Mouse (Mus musculus): ENCODE data around the gene Tgfbr3.

Tgfbr3 gene

DNA sequence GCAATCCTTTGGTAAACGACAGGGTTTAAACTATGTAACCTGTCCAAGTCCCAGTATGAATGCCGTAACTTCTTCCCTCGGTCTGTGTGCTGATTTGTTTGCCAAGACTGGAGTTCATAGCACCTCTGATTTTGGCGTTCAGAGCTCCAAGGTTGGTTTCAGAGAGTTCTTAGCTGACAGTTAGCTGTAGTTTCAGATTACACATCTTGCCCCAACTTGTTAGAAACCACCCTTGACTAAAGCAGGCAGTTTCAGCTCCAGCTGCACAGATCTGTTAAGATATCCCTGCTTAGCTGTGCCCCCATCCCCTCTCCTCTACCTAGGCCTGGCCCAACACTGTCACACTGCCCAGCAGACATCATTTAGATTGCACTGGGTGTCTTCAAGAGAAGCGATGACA lies 81.5 kb downstream of the Tgfbr3 start:
- DNase-seq (ENCODE audit: low spot score) = no peak

DNA sequence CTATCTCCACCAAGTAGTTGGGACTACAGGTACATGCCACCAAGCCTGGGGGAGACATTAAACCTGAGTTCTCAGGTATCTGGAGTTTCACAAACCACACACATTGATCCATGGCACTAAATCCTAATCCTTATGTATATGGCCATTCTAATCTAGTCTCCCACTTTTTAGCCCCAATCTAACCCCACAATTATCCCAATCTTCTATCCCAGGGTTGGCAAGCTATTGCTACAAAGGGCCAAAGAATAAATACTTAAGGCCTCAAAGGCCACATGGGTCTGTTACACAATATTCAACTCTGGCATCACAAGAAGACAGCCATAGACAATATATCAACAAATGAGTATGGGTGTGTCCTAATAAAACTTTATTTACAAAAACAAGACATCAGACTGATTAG lies 85.1 kb downstream of the Tgfbr3 start:
- no peak for DNase-seq (ENCODE audit: low spot score)

- DNase-seq (ENCODE audit: low spot score) = no peak
These were observed 86.4 kb downstream of the Tgfbr3 start for GRCm38 (mm10) chr5:107202801-107203559.

- DNase-seq (ENCODE audit: low spot score) = no peak
These were observed 87.8 kb downstream of the Tgfbr3 start for GRCm38 (mm10) chr5:107201509-107202182.

- DNase-seq (ENCODE audit: low spot score) = no peak
These were observed 88.5 kb downstream of the Tgfbr3 start for GRCm38 (mm10) chr5:107200853-107201341.

DNA sequence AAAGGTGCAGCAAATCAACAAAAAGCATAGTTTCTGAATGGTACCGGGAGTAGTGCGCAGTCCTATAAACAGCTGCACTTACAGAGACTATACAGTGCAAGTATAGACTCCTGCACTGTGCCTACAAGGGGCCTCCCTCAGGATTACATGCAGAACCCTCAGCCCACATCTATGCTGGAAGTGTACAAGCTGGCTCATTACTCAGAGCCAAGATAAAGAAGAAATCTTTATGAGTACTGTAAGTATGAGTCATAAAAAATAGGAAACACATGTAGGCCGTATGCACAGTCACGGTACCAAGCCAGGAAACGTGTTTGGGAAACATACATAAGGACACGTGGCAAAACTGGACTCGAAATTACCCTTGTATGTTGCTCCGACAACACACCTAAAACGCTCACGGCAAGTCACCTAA lies 89.2 kb downstream of the Tgfbr3 start:
- peak; percentile 17 for DNase-seq (ENCODE audit: low spot score)

GRCm38 (mm10) chr5:107195751-107196395 lies 93.6 kb downstream of the Tgfbr3 start:
- no peak for DNase-seq (ENCODE audit: low spot score)

GRCm38 (mm10) chr5:107193160-107193559 lies 96.3 kb downstream of the Tgfbr3 start:
- DNase-seq (ENCODE audit: low spot score) = no peak

- no peak for DNase-seq (ENCODE audit: low spot score)
These were observed 97.1 kb downstream of the Tgfbr3 start for GRCm38 (mm10) chr5:107192372-107192771.

GRCm38 (mm10) chr5:107188551-107188950 lies 100.9 kb downstream of the Tgfbr3 start:
- DNase-seq (ENCODE audit: low spot score) = no peak

- no peak for DNase-seq (ENCODE audit: low spot score)
These were observed 103.2 kb downstream of the Tgfbr3 start for GRCm38 (mm10) chr5:107186206-107186605.

DNA sequence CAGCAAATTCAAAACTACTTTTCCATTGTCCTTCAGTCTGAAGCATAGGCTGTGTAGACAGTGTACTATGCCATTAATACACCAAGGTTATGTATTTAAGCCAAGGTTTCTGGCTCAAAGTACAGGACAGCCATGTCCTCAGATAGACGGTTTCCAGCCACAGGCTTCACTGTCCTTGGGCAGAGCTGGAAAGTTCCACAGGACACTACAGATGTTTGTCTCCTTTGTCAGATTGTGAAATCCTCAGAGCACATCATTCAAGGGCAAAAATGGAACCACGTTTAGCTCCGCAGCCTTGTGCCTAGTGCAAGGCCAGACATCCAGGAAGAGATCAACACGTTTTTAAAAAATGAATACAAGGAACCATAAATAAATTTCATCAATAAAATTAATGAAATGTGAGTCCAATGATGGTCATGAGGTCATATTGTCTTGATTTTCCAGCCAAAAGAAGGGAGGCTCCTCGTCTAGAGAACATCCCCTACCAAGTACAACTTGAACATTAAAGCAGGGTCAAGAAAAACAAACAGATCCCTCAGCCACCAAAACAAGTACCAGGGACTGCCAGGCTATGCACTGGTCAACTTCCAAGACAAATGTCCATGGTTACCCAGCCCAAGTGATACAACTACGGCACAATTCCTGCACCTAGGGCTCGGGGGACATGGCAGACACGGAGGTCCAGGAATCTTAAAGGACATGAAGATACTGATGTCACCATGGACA lies 105.1 kb downstream of the Tgfbr3 start:
- no peak for DNase-seq (ENCODE audit: low spot score)

DNA sequence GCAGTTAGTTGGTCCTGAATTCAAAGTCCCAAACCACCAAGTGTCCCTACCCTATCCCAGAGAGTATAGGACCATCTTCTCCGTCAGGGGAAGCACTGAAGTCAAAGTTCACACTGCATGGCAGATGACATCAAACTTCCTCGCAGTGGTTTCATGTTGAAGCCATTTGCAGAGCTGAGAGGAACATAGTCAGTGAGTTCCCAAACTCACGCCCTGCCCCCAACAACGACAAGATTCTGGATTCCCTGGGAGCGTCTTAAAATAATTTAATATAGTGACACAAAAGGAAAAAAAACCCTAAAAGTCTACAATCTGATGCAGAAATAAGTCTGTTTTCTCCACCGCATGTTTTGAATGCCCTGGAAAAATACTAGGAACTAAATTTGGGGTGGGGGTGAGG lies 105.9 kb downstream of the Tgfbr3 start:
- DNase-seq (ENCODE audit: low spot score) = no peak

DNA sequence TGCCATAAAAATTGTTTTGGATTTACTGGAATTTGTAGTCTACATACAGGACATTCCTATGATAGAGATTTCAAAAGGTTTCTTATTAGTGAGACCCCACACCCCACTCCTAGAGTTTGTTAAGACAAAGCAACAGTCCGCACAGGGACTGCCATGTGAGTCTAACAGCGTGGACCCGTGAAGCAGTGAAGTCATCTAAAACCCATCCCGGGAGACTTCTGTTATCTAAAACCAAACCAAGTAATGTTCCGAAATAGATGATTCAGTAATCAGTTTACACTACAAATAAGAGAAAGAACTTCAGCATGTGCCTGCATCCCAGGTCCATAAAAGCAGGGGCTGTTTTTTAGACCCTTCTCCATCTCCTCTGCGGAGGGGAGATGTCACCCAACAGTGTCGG lies 106.7 kb downstream of the Tgfbr3 start:
- no peak for DNase-seq (ENCODE audit: low spot score)

GRCm38 (mm10) chr5:107181820-107182219 lies 107.6 kb downstream of the Tgfbr3 start:
- no peak for DNase-seq (ENCODE audit: low spot score)

GRCm38 (mm10) chr5:107179194-107179593 lies 110.2 kb downstream of the Tgfbr3 start:
- DNase-seq (ENCODE audit: low spot score) = no peak

GRCm38 (mm10) chr5:107177791-107178190 lies 111.6 kb downstream of the Tgfbr3 start:
- DNase-seq (ENCODE audit: low spot score) = no peak

DNA sequence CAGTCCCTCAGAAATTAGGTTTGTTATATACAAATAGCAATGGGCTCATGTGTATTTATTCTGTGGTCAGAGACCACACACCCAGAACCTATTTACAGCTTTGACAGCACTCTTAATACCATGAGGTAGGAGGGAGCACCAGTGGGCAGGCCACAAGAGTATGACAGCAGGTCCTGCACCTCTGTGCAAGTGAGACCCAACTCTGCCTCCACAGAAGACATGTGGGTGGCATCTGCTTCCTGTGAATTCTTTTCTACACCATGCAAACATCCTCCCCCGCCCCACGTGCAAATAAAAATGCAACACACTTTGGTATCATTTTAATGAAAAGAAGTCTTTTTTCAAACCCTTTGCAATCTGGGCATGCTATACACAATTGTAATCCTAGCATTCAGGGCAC lies 112.2 kb downstream of the Tgfbr3 start:
- no peak for DNase-seq (ENCODE audit: low spot score)

DNA sequence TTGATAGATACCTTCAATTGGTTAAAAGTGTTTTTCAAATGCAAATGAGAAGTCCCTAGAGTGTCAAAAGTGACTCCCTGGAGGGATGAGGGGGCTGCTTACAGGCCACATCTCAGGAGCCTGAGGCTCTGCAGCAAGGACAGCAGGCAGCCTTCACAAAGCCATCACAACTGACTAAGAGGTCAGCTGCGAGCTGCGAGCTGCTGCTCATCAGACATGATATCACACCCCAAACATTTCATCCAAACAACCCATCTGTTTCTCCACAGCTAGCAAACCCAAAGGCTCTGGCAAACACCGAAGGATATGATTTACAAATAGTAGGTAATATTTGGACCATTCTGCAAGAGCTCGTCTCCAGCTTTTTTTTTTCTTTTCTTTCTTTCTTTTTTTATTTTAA lies 112.6 kb downstream of the Tgfbr3 start:
- no peak for DNase-seq (ENCODE audit: low spot score)

- DNase-seq (ENCODE audit: low spot score) = no peak
These were observed 113.2 kb downstream of the Tgfbr3 start for GRCm38 (mm10) chr5:107176196-107176595.

GRCm38 (mm10) chr5:107174188-107174587 lies 115.2 kb downstream of the Tgfbr3 start:
- DNase-seq (ENCODE audit: low spot score) = no peak

GRCm38 (mm10) chr5:107173483-107173882 lies 115.9 kb downstream of the Tgfbr3 start:
- no peak for DNase-seq (ENCODE audit: low spot score)
